Mouse (Mus musculus) brain, embryonic 14.5 days (tissue): Measurements from ENCODE around the gene Spdye4b. TPM values are rescaled to one million over a fixed set of nuclear protein-coding genes. Genes with fewer than 3 reads are reported as not detected.
A peak's percentile ranks its signal among the peaks of the same experiment; 100 is the strongest.
"Not testable (repeated sequence)": the region's sequence is repeated elsewhere in the genome, so short reads cannot be mapped to it uniquely, and the experiment has no call there.

ENCODE experiments used
- DNase-seq: peaks from one replicate; pipeline ENCODE4 v3.0.0-alpha.2; 2011; ENCODE audit warnings: low read depth
- CTCF ChIP-seq: fragments of 200-500 bp; IDR thresholded peaks from 2 replicates; pipeline ENCODE4 v1.5.1; 2012; ENCODE audit warnings: inconsistent platforms, mild to moderate bottlenecking, moderate library complexity, borderline replicate concordance; ENCODE audit not compliant: insufficient read depth, insufficient read length; ENCODE audit errors: extremely low read depth
- POLR2A ChIP-seq: fragments of 200-500 bp; IDR thresholded peaks from 2 replicates; pipeline ENCODE4 v1.6.1; 2012; ENCODE audit warnings: mild to moderate bottlenecking, inconsistent platforms, borderline replicate concordance; ENCODE audit not compliant: poor library complexity, insufficient read depth, insufficient read length, severe bottlenecking; ENCODE audit errors: extremely low read depth
- polyA plus RNA-seq: library from polyadenylated mRNA; depleted of rRNA; stranded (reverse); fragments of >200 nt; gene quantifications from 2 replicates; pipeline ENCODE4 v1.2.3, GENCODE M21; 2012; rRNA removed

Gene Spdye4b
- not detected in 2 replicates for polyA plus RNA-seq

DNA sequence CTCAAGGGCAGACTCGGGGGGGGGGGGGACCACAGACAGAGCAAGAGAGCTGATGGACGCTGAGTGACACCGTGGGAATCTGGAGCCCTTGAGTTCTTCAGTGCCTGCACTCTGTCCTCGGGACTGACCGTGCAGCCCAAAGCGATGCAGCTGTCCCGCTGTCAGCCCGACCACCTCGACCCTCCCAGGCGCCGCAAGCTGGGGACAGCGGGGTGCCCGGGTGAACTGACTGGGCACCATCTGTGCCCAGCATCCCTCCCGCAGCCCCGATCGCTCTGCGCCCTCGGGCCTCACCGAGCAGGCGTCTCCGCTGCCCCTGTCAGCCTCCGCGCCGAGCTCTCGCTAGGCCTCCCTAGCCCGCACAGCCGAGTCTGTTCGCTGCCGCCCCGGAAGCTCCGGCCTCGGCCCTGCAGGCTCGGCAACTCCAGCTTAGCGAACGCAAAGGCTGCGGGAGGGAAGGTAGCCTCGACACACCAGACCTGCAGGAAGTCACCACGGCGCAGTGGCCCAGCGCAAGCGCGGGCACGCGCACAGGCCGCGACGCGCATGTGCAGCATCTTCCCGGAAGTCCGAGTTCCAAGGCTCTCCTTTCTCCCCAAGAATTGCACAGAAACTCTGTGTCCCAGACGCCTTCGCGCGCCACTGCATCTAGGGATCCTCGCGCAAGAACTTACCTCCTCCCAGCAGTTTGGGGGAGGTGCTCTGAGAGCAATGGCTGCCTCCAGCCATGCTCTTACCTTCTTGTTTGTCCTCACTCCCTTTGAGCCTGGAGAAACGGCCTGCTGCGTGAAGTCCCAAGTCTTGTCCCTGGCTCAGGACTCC is at the start of gene Spdye4b, which contains the start of gene Rbak:
Gene Spdye4b, plus strand, starts transcription at position 763 of the 822 bp plus-strand sequence.
Gene Rbak, minus strand, starts transcription at position 521 of the 822 bp plus-strand sequence.
- TF ChIP-seq POLR2A (peak; percentile 88), CTCF (no peak)
- peak; percentile 99 for DNase-seq

DNA sequence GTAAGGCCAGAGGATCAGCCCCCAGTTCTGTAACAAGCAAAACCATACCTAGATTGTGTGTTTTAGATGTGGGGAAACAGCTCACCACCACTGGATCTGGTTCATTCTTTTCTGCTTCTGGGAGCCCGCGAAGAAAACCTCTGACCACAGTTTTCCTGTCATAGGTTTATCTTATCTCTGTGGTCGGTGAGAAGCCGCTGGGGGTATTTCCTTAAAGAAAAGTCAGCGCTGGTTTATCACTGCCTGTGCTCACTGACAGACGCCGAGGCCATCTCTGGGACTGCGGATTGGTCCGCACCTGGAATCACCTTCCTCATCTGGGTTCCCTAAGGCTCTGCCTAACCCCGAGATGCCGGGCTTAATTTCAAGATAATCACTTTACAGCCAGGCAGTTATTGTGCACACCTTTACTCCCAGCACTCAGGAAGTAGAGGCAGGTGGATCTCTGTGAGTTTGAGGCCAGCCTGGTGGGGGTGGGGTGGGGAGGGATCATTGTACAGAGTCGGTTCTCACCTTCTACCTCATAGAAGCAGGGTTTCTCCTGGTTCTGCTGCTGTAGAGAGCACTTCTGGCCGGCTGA is 47.8 kb upstream of the Spdye4b start:
- no peak for TF ChIP-seq POLR2A
- TF ChIP-seq CTCF: no peak
- no peak for DNase-seq

DNA sequence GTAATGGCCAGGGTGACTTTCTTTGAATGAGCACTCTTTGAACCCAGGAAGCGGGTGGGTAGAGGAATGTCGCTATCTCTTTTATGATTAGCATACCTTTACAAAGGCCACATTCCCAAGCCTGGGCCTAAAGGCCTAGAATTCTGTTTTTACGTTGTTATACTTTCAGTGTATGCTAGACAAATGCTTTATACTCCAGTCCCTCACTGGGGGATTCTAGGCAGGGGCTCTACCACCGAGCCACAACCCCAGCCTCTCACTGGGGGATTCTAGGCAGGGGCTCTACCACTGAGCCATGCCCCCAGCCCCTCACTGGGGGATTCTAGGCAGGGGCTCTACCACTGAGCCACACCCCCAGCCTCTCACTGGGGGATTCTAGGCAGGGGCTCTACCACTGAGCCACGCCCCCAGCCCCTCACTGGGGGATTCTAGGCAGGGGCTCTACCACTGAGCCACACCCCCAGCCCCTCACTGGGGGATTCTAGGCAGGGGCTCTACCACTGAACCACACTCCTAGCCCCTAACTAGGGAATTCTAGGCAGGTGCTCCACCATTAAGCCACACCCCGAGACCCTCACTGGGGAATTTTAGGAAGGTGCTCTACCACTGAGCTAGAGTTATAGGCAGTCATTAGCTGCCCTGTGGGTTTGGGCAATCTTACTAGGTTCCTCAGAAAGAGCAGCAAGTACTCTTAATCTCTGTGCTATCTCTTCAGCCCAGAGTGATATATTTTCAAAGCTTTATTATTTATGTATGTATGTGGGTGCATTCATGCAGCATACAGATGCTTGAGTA is 46.4 kb upstream of the Spdye4b start:
- DNase-seq: not testable (repeated sequence)

DNA sequence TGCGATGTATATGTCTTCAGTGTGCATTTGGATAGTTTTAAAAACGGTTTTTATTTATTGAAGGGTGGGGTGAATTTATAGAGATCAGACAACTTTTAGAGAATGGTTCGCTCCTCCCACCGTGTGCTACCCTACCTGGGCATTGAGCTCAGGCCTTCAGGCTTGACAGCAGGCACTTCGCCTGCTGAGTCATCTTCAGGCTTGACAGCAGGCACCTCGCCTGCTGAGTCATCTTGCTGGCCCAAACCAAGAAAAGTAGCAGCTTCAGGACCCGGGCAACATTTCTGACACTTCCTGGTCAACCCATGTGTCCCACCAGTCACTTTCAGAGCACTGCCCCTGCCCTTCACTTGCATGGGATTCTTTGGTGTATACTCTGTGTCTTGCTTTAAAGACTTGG is 45.8 kb upstream of the Spdye4b start:
- DNase-seq: no peak
- no peak for TF ChIP-seq POLR2A
- no peak for TF ChIP-seq CTCF

DNA sequence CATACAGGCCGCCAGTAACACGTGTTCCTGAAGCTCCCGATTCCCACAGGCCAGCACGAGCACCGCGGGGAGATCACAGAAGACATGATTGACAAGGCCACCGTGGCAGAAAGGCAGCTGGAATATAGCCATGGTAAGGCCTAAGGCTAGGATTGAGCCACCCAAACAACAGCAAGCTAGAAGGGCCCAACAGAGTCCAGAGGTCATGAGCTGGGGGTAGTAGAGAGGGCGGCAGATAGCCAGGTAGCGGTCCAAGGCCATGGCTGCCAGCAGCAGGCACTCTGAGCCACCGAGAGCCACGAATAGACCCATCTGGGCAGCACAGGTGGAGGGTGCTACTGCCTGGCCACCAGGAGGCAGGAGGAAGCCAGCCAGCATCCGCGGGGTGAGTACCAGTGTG is 43.2 kb upstream of the Spdye4b start:
- DNase-seq: no peak
- TF ChIP-seq CTCF (no peak), POLR2A (no peak)

DNA sequence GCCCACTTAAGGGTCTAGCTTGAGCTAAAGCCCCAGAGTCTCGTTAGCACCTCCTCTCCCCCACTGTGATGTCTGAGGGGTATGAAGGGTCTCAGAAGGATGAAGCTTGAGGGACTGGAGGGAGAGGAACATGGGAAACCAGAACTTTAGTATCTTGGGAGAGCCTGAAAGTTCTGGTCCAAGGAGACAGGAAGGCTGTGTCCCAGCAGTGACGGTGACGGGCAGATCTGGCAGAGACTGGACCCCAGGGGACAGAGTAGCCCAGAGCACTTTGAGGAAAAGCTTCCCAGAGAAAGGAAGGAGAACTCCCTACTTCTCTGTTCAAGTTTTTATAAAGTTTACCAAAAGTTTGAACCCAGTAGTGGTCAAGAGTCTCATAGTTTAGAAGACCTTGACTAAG is 33.3 kb upstream of the Spdye4b start, which contains the start of gene Olfr718-ps1:
Gene Olfr718-ps1, minus strand, starts transcription at position 101 of the 400 bp plus-strand sequence.
- TF ChIP-seq CTCF (no peak), POLR2A (no peak)
- DNase-seq: no peak

DNA sequence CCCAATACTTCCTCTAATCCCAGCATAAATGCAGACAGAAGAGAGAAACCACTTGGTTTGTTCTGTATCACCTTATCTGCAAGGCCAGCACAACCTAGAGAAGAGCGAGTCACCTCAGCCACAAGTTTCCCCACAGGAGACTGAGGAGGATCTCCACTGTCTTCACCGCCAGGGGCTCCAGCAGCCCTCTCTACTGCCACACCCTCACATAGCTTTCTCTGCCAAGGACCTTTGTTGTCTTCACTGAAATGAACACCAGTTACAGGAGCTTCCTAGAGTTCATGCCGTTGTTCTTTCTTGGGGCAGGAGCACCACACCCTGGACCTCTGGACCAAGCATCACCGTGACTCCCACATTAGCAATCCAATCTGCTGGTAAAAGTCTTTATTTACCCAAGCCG is 32.2 kb upstream of the Spdye4b start:
- no peak for DNase-seq
- TF ChIP-seq CTCF (no peak), POLR2A (no peak)

DNA sequence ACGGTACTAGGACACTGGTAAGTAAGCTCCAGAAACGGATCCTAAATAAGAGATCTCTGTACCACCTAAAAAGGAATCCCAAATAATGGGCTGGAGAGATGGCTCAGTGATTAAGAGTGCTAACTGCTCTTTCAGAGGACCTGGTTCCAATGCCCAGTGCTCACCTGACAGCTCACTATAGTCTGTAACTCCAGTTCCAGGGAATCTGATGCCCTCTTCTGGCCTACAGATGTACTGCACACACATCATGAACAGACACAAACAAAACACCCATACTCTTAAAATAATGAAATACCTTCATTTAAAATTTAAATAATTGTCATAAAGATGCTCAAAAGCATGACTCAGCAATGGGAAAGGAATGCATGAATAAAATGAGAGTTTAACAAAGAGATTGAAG is 31.3 kb upstream of the Spdye4b start:
- DNase-seq: no peak
- TF ChIP-seq POLR2A (no peak), CTCF (peak; percentile 12; the same call in 1 of the 2 replicates)

DNA sequence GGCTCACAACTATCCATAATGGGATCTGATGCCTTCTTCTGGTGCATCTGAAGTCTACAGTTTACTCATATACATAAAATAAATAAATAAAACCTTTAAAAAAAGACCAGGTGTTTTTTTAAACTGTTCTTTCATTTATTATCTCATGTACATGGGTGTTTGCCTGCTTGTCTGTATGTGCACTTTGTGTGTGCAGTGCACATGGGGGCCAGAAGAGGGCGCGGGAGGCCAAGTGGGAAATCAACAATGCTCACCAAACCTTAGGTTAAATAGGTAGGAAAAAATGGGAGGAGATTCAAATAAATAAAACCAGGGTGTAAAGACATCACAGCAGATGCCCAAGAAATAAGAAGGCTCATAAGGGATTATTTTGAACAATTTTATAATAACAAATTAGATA is 30.8 kb upstream of the Spdye4b start:
- TF ChIP-seq CTCF (no peak), POLR2A (no peak)
- DNase-seq: no peak

DNA sequence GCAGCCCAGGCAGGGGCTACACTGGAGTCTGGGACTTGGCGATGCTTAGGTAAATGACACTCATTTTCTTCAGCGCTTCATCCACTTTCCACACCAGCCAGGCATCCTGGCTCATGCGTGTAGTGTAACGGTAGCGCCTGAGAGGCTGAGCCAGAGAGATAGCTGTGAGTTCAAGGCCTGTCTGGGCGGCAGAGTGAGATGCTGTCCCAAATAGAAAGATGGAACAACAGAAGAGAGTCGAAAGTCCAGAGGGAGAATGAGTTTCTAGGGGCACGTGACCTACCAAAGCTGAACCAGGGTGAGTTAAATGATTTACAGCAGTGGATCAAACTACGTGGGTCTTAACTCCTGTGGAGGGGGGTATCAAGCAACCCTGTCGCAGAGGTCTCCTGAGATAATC is 27.1 kb upstream of the Spdye4b start:
- no peak for TF ChIP-seq CTCF
- no peak for DNase-seq

DNA sequence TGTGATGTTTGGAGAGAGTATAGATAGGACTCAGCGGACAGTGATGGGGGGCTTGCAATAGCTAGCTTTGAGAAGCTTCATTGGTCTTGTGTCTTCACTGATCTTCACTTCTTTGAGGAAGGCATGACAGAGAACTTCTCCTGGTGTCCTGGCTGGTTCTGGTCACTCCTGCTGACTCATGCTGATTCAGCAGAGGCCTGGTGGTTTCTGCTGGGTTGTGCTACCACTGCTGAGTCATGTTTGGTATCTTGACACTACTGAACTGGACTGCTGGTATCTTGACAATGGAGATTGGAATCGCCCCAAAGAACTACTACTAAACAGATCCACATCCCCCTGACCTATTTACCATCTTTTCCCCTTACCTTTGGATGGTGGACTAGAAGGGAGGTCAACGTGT is 25.3 kb upstream of the Spdye4b start:
- DNase-seq: no peak
- no peak for TF ChIP-seq POLR2A
- no peak for TF ChIP-seq CTCF
